Mouse (Mus musculus) liver, adult 2 months (tissue): ENCODE results near the gene Arhgap5. TPM values are rescaled to one million over a fixed set of nuclear protein-coding genes. Genes with fewer than 3 reads are reported as not detected.
"Not testable (repeated sequence)": the region's sequence is repeated elsewhere in the genome, so short reads cannot be mapped to it uniquely, and the experiment has no call there.

Experiments used
- DNase-seq: peaks from one replicate; pipeline ENCODE4 v3.0.0-alpha.2; 2011; ENCODE audit warnings: low read depth, low spot score; ENCODE audit errors: extremely low read depth
- H3K27ac ChIP-seq: fragments of 200-500 bp; replicated peaks from 2 replicates; pipeline ENCODE4 v1.5.1; 2012; ENCODE audit warnings: low read depth, mild to moderate bottlenecking, control low read depth, inconsistent platforms, low read length; ENCODE audit not compliant: insufficient read depth
- H3K27me3 ChIP-seq: fragments of 200-500 bp; 2 replicates; pipeline ENCODE4 v1.6.1; 2012; ENCODE audit warnings: mild to moderate bottlenecking, moderate library complexity, low read length, inconsistent platforms; ENCODE audit not compliant: control insufficient read depth, insufficient read depth
- H3K36me3 ChIP-seq: fragments of 200-500 bp; 2 replicates; pipeline ENCODE4 v1.6.1; 2012; ENCODE audit warnings: low read length, inconsistent platforms; ENCODE audit not compliant: control insufficient read depth, insufficient read depth
- H3K4me1 ChIP-seq: fragments of 200-500 bp; 2 replicates; pipeline ENCODE4 v1.6.1; 2011; ENCODE audit warnings: low read length; ENCODE audit not compliant: control insufficient read depth, insufficient read depth
- H3K4me3 ChIP-seq: fragments of 200-500 bp; 2 replicates; pipeline ENCODE4 v1.5.1; 2011; ENCODE audit warnings: low read depth, mild to moderate bottlenecking, control low read depth, low read length, moderate library complexity; ENCODE audit not compliant: insufficient read depth
- H3K79me2 ChIP-seq: fragments of 200-500 bp; 2 replicates; pipeline ENCODE4 v1.6.1; 2012; ENCODE audit warnings: inconsistent platforms, mild to moderate bottlenecking, low read length, moderate library complexity; ENCODE audit not compliant: control insufficient read depth, insufficient read depth
- H3K9ac ChIP-seq: fragments of 200-500 bp; 2 replicates; pipeline ENCODE4 v1.6.1; 2012; ENCODE audit warnings: low read depth, mild to moderate bottlenecking, control low read depth, inconsistent platforms, low read length
- CTCF ChIP-seq: fragments of 200-500 bp; IDR thresholded peaks from 2 replicates; pipeline ENCODE4 v1.5.1; 2011; ENCODE audit warnings: low read depth, low read length, control low read depth
- POLR2A ChIP-seq: fragments of 200-500 bp; IDR thresholded peaks from 2 replicates; pipeline ENCODE4 v1.6.1; 2011; ENCODE audit warnings: low read length, control low read depth; ENCODE audit not compliant: insufficient read depth; ENCODE audit errors: extremely low read depth
- WGBS: fragments of 180-500 bp; shearing (Covaris S2); methylation state at CpG from one replicate; pipeline ENCODE4 v1.1.7; 2018; 5-methylcytosine and 5-hydroxymethylcytosine counted together
- polyA plus RNA-seq: library from polyadenylated mRNA; depleted of rRNA; stranded (reverse); fragments of >200 nt; gene quantifications from 2 replicates; pipeline ENCODE4 v1.2.3, GENCODE M21; 2012
- total RNA-seq: library from RNA; depleted of rRNA; stranded (reverse); fragments of >200 nt; gene quantifications from 2 replicates; pipeline ENCODE4 v1.2.3, GENCODE M21; 2014

Gene Arhgap5
- total and polyA plus RNA-seq, 2 experiments = 3.5 to 92.7 TPM

DNA sequence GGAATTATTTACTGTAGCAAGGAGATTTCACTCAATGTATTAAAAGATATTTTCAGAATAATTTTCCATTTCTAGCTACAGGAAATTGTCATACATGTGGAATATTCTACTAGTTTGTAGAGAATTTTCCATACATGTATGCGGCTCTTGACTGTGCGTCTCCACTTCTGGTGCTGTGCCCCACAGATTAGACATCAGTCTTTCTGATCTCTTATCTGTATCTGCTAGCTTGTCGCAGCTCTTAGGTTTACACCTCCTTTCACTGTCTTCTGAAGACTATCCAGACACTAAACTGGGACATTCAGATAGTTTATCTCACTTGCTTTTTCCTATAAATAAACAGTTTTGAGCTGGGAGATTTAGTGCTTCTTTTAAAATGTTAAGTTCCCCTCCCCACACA lies 40.8 kb downstream of the Arhgap5 start:
- no peak overlapping the region for H3K27ac ChIP-seq
- TF ChIP-seq CTCF = no peak
- TF ChIP-seq POLR2A = no peak
- H3K36me3 ChIP-seq = peaks cover 6% of the 10 kb centered on the region; the same call in 1 of the 2 replicates
- 92% methylated on average over 3 of the region's 3 CpGs for WGBS
- H3K27me3 ChIP-seq = no peaks in the 10 kb centered on the region
- H3K4me1 ChIP-seq = no peaks in the 10 kb centered on the region
- H3K9ac ChIP-seq = no peak overlapping the region
- H3K4me3 ChIP-seq = no peak overlapping the region
- peaks cover 7% of the 10 kb centered on the region; the same call in 1 of the 2 replicates for H3K79me2 ChIP-seq
- DNase-seq = no peak

DNA sequence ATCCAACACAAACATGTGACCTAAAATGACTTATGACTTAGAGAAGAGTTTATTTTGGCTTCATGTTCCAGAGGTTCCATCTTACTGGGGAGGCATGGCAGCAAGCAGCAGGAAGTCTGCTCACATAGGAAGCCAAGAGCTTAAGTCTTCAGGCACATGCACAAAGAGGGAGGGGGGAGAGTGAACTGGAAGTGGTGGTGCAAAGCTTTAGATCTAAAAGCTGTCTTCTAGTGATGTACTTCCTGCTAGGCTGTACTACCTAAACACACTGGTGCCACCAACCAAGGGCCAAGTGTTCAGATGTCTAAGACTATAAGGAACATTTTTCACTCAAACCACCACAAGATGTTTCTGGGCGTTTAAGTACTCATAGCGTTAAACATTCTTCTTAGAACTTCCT lies 48.3 kb downstream of the Arhgap5 start:
- no peak overlapping the region for H3K27ac ChIP-seq
- H3K27me3 ChIP-seq = no peaks in the 10 kb centered on the region
- H3K4me3 ChIP-seq = no peak overlapping the region
- peaks cover 2% of the 10 kb centered on the region; the same call in 1 of the 2 replicates for H3K36me3 ChIP-seq
- no peak overlapping the region for H3K9ac ChIP-seq
- peaks cover 5% of the 10 kb centered on the region; the same call in 1 of the 2 replicates for H3K79me2 ChIP-seq
- WGBS = 97% methylated on average over 2 of the region's 2 CpGs
- TF ChIP-seq POLR2A (no peak), CTCF (no peak)
- DNase-seq = no peak
- H3K4me1 ChIP-seq = peaks cover 4% of the 10 kb centered on the region; the same call in 1 of the 2 replicates

DNA sequence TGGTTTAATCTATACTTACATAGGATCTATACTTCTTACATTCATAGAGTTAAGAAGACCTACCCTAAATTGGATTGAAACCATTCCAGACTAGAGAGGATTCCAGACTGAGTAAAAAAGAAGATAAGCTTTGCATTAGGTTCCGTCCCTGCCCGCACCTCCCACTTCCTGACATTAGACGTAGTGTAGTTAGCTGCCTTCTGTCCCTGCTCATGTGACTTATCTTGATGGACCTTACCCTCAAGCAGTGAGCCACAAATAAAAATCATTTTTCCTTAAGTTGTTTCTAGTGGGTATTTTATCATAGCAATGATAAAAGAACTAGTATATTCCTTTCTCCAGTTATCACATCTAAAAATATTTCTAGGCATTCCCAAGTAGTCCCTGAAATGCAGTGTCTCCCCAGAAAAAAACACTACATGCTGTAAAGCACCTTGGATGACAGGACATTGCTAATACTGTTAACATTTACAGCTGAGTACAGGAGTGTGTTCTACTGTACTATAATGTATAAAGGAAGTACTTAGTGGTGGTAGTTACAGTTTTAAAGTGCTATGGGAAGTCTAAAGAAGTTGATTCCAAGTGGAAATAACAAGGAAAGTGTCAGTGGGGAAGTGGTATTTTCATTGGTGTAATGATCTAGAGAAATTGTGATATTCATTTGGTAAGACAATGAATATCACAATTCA lies 51.6 kb downstream of the Arhgap5 start:
- Histone ChIP-seq H3K4me1 (peaks cover 5% of the 10 kb centered on the region; the same call in 1 of the 2 replicates), H3K4me3 (no peak overlapping the region), H3K27ac (no peak overlapping the region), H3K9ac (no peak overlapping the region), H3K79me2 (no peaks in the 10 kb centered on the region; the same call in 1 of the 2 replicates), H3K36me3 (peaks cover 7% of the 10 kb centered on the region), H3K27me3 (no peaks in the 10 kb centered on the region)
- DNase-seq = peak; percentile 26
- TF ChIP-seq POLR2A = no peak
- no peak for TF ChIP-seq CTCF
- WGBS = 49% methylated on average over 3 of the region's 3 CpGs

- Histone ChIP-seq H3K4me3 (no peak overlapping the region), H3K79me2 (no peaks in the 10 kb centered on the region), H3K4me1 (no peaks in the 10 kb centered on the region), H3K27ac (no peak overlapping the region), H3K27me3 (no peaks in the 10 kb centered on the region), H3K9ac (no peak overlapping the region), H3K36me3 (peaks cover 22% of the 10 kb centered on the region)
- 64% methylated on average over 5 of the region's 5 CpGs for WGBS
- peak; percentile 63 for DNase-seq
- TF ChIP-seq POLR2A (no peak), CTCF (no peak)
Measured at GRCm38 (mm10) chr12:52565654-52566053, 61.9 kb downstream of the Arhgap5 start.

DNA sequence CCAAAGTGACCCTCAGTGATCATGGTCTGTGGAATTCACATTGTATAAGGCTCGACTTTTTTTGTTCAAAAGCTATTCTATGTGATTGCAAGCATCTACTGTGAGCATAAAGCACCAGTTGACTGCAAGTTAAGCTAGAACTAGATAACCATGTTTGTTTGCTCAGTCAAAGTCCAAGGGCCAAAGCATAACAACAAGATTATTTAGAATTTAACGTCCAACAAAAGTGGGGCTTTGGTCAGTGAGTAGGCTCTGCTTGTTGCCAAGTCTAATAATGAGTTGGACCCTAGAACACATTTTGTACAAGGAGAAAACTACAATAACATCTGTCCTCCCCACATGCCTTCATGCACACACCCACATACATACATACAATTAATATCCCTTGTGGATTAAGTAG lies 69.6 kb downstream of the Arhgap5 start:
- H3K27ac ChIP-seq = no peak overlapping the region

GRCm38 (mm10) chr12:52586466-52586865 lies 82.7 kb downstream of the Arhgap5 start:
- 87% methylated on average over 2 of the region's 2 CpGs for WGBS
- H3K9ac ChIP-seq, H3K36me3 ChIP-seq, H3K79me2 ChIP-seq, H3K27ac ChIP-seq, DNase-seq, H3K4me1 ChIP-seq, H3K4me3 ChIP-seq, H3K27me3 ChIP-seq: not testable (repeated sequence)

More for the DNA sequence above, 69.6 kb downstream of the Arhgap5 start:
- H3K4me3 ChIP-seq = no peak overlapping the region
- TF ChIP-seq CTCF (no peak), POLR2A (no peak)
- H3K9ac ChIP-seq = no peak overlapping the region
- 17% methylated on average over 2 of the region's 2 CpGs for WGBS
- no peaks in the 10 kb centered on the region for H3K79me2 ChIP-seq
- H3K27me3 ChIP-seq = no peaks in the 10 kb centered on the region
- H3K4me1 ChIP-seq = peaks cover 2% of the 10 kb centered on the region; the same call in 1 of the 2 replicates
- H3K36me3 ChIP-seq = peaks cover 8% of the 10 kb centered on the region
- peak; percentile 91 for DNase-seq
